Mouse (Mus musculus) C2C12 (cell line): ENCODE measurements around the gene Krt28.

ENCODE experiments used
- CEBPB ChIP-seq: IDR thresholded peaks from one replicate; pipeline ENCODE4 v1.6.1; 2011; ENCODE audit warnings: low read depth, mild to moderate bottlenecking, control low read depth, moderate library complexity
- CTCF ChIP-seq: IDR thresholded peaks from one replicate; pipeline ENCODE4 v1.5.1; 2011; ENCODE audit not compliant: control insufficient read depth, insufficient read depth, insufficient read length
- FOSL1 ChIP-seq: IDR thresholded peaks from one replicate; pipeline ENCODE4 v1.8.0; 2011; ENCODE audit warnings: mild to moderate bottlenecking, low read length; ENCODE audit not compliant: poor library complexity, insufficient read depth, severe bottlenecking
- MAX ChIP-seq: IDR thresholded peaks from one replicate; pipeline ENCODE4 v1.6.1; 2011; ENCODE audit warnings: mild to moderate bottlenecking, control low read depth
- MYOD1 ChIP-seq: IDR thresholded peaks from one replicate; pipeline ENCODE4 v1.6.1; 2011; ENCODE audit warnings: low read depth; ENCODE audit not compliant: control insufficient read depth, insufficient read length
- MYOG ChIP-seq: IDR thresholded peaks from one replicate; pipeline ENCODE4 v1.6.1; 2011; ENCODE audit not compliant: control insufficient read depth, insufficient read length; ENCODE audit errors: extremely low read depth
- USF1 ChIP-seq: IDR thresholded peaks from one replicate; pipeline ENCODE4 v1.6.1; 2011; ENCODE audit warnings: low read depth, mild to moderate bottlenecking, control low read depth, moderate library complexity

- TF ChIP-seq CTCF (no peak), FOSL1 (no peak), USF1 (no peak), MAX (no peak), MYOG (no peak), CEBPB (no peak), MYOD1 (no peak)
Observed at GRCm38 (mm10) chr11:99374803-99375202, at the start of gene Krt28.
